Mouse (Mus musculus) liver, postnatal 0 days (tissue): Measurements from ENCODE around the gene Pard3b. TPM values are rescaled to one million over a fixed set of nuclear protein-coding genes. Genes with fewer than 3 reads are reported as not detected.

Experiments used
- ATAC-seq: fragments of 200-750 bp; cut with Nextera tagmentation; 2 replicates; pipeline ENCODE4 v1.8.0; 2017; ENCODE audit warnings: mild to moderate bottlenecking, moderate library complexity
- DNase-seq: peaks from one replicate; pipeline ENCODE4 v3.0.0-alpha.2; 2016
- H3K27ac ChIP-seq: fragments of 300-500 bp; sonication (generic); 2 replicates; pipeline ENCODE4 v1.5.1; 2014; ENCODE audit warnings: antibody characterized with exemption, moderate library complexity, mild to moderate bottlenecking, low read depth
- H3K27me3 ChIP-seq: fragments of 300-500 bp; sonication (generic); 2 replicates; pipeline ENCODE4 v1.6.1; 2014; ENCODE audit warnings: low read length, control low read depth, mixed read lengths; ENCODE audit not compliant: insufficient read depth
- H3K36me3 ChIP-seq: fragments of 300-500 bp; sonication (generic); replicated peaks from 2 replicates; pipeline ENCODE4 v1.6.1; 2014; ENCODE audit warnings: mild to moderate bottlenecking, control low read depth, low read length, moderate library complexity, mixed read lengths; ENCODE audit not compliant: insufficient read depth
- H3K4me1 ChIP-seq: fragments of 300-500 bp; sonication (generic); 2 replicates; pipeline ENCODE4 v1.6.1; 2014; ENCODE audit warnings: antibody characterized with exemption, mild to moderate bottlenecking, control low read depth; ENCODE audit not compliant: insufficient read depth
- H3K4me2 ChIP-seq: fragments of 300-500 bp; sonication (generic); 2 replicates; pipeline ENCODE4 v1.6.1; 2014; ENCODE audit warnings: low read depth, mild to moderate bottlenecking, low read length, moderate library complexity, mixed read lengths
- H3K4me3 ChIP-seq: fragments of 300-500 bp; sonication (generic); 2 replicates; pipeline ENCODE4 v1.5.1; 2014; ENCODE audit warnings: low read depth, low read length
- H3K9ac ChIP-seq: fragments of 300-500 bp; sonication (generic); replicated peaks from 2 replicates; pipeline ENCODE4 v1.6.1; 2014; ENCODE audit warnings: mild to moderate bottlenecking, moderate library complexity
- H3K9me3 ChIP-seq: fragments of 300-500 bp; sonication (generic); 2 replicates; pipeline ENCODE4 v1.6.1; 2016; ENCODE audit warnings: mild to moderate bottlenecking, control low read depth, low read length, mixed read lengths
- CTCF ChIP-seq: sonication (generic); IDR thresholded peaks from 2 replicates; pipeline ENCODE4 v1.5.1; 2016; ENCODE audit warnings: antibody characterized with exemption, low read depth
- EP300 ChIP-seq: IDR thresholded peaks from 2 replicates; pipeline ENCODE4 v1.6.1; 2016; ENCODE audit warnings: antibody characterized with exemption, low read depth, mild to moderate bottlenecking
- WGBS: fragments of 180-500 bp; shearing (Covaris S2); extraction: QIAGEN DNeasy Blood & Tissue Kit; methylation state at CpG from one replicate; pipeline ENCODE4 v1.1.7; 2014; ENCODE audit not compliant: insufficient replicate concordance; 5-methylcytosine and 5-hydroxymethylcytosine counted together
- polyA plus RNA-seq: library from polyadenylated mRNA; unstranded; fragments of >200 nt; fragmentation: Nextera tagmentation; extraction: Ambion mirVana; gene quantifications from 2 replicates; pipeline ENCODE4 v1.2.1, GENCODE M21; 2015

Gene Pard3b
- polyA plus RNA-seq, 1 experiment from 2014 or later: 2.8 TPM

DNA sequence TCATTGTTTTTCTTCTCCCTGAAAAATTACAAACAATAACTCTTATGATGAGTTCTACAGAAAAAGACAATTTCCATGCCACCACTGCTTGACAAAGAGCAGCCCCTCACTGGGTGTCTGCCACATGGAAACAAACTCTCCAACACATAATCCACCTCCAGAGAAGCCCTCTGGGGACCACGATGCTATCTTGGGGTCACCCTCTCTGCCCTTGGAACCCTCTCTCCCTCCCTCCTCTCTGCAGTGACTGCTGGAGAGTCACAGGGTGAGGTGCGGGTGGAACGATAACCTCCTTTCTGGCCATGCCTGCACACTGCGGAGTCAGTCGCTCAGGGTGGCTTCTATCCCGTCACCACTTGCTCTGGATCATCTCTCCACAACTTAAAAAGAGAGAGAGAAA, 996.6 kb downstream of the Pard3b start:
- 77% methylated on average over 6 of the region's 6 CpGs for WGBS
- no peaks in the 10 kb centered on the region for H3K9me3 ChIP-seq
- H3K4me3 ChIP-seq: no peak overlapping the region
- H3K4me1 ChIP-seq: no peaks in the 10 kb centered on the region
- DNase-seq (no peak), ATAC-seq (no peak)
- H3K27me3 ChIP-seq: no peaks in the 10 kb centered on the region
- no peaks in the 10 kb centered on the region for H3K36me3 ChIP-seq
- H3K27ac ChIP-seq: no peak overlapping the region
- H3K4me2 ChIP-seq: no peak overlapping the region
- no peak for TF ChIP-seq EP300
- H3K9ac ChIP-seq: no peak overlapping the region

DNA sequence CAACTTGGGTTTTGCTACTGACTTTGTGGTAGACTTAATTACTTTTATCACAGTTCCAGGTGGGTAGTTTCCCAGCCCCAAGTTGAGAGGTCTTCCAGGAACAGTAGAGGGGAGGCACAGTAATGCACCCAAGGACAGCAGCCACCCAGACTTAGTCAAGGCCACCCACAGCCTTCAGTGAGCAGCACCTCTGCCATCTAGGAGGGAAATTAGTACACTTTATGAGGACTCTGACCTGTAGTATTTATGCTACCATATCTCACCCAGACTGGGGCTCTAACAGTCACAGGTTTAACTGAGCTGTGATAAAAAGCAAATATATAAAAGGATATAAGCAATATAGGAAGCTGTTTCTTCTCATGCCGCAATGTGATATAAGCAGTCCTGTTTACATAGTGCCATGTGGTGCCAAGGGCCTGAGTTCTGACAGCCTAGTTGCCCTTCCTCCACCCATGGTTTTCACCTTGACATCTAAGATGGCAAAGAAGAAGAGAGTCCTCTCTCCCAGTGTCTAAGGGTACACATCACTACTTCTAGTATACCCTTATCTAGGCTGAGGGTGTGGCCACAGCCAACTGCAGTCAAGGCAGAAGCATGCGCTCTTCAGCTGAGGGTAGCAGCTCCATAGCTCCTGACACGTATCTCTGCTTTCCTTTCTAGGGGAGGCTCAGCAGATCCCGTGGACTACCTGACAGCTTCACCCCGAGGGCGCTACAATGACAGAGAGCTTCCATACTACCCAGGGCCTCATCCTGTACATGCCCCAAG, 998.5 kb downstream of the Pard3b start:
- Histone ChIP-seq H3K4me1 (no peaks in the 10 kb centered on the region), H3K27me3 (no peaks in the 10 kb centered on the region), H3K4me2 (no peak overlapping the region), H3K36me3 (no peaks in the 10 kb centered on the region), H3K9ac (no peak overlapping the region), H3K4me3 (no peak overlapping the region), H3K9me3 (no peaks in the 10 kb centered on the region), H3K27ac (no peak overlapping the region)
- WGBS: 82% methylated on average over 6 of the region's 6 CpGs
- ATAC-seq (no peak), DNase-seq (no peak)
- no peak for TF ChIP-seq CTCF
- no peak for TF ChIP-seq EP300

DNA sequence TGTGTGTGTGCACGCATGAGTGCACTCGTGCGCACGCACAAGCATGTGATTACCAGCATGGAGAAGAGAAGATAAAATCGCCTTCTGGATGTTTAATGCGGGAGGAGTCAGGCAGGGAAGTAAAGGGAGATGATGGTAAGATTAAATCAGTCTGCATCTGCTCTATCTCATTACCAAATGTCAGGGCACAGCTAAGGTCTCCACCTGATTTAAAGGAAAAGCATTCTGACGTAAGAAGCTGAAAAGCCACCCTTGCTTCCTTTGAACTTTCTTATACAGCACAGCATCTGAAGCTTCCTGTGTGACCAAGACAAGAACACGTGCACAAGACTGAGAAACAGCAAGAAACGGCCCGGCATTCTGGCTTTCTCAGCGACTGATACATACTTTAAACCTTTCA, 1000.4 kb downstream of the Pard3b start:
- Histone ChIP-seq H3K4me3 (no peak overlapping the region), H3K4me1 (no peaks in the 10 kb centered on the region), H3K27me3 (no peaks in the 10 kb centered on the region), H3K4me2 (no peak overlapping the region), H3K36me3 (no peaks in the 10 kb centered on the region), H3K9me3 (no peaks in the 10 kb centered on the region), H3K9ac (no peak overlapping the region), H3K27ac (no peak overlapping the region)
- ATAC-seq (no peak), DNase-seq (no peak)
- TF ChIP-seq CTCF (no peak), EP300 (no peak)
- WGBS: 67% methylated on average over 11 of the region's 11 CpGs

DNA sequence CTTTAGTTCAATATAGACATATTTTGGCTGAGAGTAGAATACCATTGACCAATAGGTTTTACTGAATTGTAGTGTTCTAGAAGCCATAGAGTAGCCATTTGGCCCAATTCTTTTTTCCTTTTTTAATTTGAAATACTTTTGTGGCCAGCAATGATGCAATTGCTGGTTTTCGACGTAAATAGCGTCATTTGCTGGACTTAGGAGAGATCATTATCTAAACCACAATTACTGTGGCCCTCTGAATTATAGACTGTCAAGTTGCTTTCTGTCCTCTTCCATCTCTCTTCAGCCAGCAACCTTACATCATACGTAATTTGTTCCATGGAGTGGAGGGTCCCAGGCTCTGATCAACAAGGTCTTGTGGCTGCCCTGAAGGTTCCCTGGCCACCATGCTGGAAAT, 1000.8 kb downstream of the Pard3b start:
- TF ChIP-seq EP300 (no peak), CTCF (no peak)
- DNase-seq (no peak), ATAC-seq (no peak)
- no peaks in the 10 kb centered on the region for H3K27me3 ChIP-seq
- no peaks in the 10 kb centered on the region for H3K36me3 ChIP-seq
- no peak overlapping the region for H3K4me3 ChIP-seq
- no peaks in the 10 kb centered on the region for H3K9me3 ChIP-seq
- no peak overlapping the region for H3K4me2 ChIP-seq
- no peak overlapping the region for H3K9ac ChIP-seq
- no peak overlapping the region for H3K27ac ChIP-seq
- no peaks in the 10 kb centered on the region for H3K4me1 ChIP-seq
- 56% methylated on average over 4 of the region's 4 CpGs for WGBS

DNA sequence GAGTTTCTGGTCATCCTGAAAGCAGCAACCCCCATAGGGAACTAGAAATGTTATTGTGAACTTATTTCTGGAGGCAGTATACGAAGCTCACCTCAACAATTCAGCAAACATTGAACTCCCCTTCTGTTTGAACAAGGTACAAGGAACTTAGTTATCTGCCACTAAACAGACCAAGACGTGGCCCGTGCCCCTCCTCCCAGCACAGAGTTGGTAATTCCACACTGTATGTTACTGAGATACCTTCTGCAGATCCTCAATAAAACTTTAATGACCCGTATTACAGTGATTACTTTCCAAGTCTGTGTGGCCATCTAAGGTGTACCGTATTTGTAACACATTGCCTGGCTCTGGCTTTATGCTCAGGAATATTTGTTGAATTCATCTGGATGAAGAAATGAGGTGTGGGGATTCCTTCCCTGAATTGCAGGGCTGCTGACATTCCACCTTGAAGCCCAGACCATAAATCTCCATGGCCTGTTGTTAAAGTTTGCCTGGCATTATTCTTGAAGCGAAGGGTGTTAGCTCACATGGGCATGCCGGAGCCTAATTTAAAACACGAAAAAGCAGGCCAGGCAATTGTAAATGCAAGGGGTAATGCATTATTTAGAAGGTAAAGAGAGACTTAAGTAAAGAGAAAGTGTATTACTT, 1006.1 kb downstream of the Pard3b start:
- TF ChIP-seq CTCF: no peak
- TF ChIP-seq EP300: no peak
- ATAC-seq: no peak
- H3K4me1 ChIP-seq: no peaks in the 10 kb centered on the region
- no peaks in the 10 kb centered on the region for H3K9me3 ChIP-seq
- no peaks in the 10 kb centered on the region for H3K27me3 ChIP-seq
- H3K4me3 ChIP-seq: no peak overlapping the region
- H3K27ac ChIP-seq: no peak overlapping the region
- H3K9ac ChIP-seq: no peak overlapping the region
- no peak for DNase-seq
- WGBS: 76% methylated on average over 8 of the region's 8 CpGs
- H3K36me3 ChIP-seq: no peaks in the 10 kb centered on the region
- no peak overlapping the region for H3K4me2 ChIP-seq

DNA sequence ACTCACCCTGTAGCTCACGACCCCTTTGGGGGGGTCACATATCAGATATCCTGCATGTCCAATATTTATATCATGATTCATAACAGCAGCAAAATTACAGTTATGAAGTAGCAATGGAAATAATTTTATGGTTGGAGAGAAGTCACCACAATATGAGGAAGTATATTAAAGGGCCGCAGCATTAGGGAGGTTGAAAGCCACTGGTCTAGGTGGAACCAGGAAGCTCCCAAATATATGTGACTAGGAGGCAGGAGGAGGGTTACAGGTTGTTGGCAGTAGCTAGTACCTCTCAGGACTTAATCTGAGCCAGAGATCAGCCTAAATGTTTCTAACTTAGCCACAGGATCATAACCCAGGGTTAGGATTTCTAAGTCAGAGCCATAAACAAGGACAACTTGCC, 1008.2 kb downstream of the Pard3b start:
- ATAC-seq (no peak), DNase-seq (no peak)
- no peaks in the 10 kb centered on the region for H3K36me3 ChIP-seq
- no peak overlapping the region for H3K27ac ChIP-seq
- TF ChIP-seq CTCF (no peak), EP300 (no peak)
- H3K4me1 ChIP-seq: no peaks in the 10 kb centered on the region
- H3K9ac ChIP-seq: no peak overlapping the region
- H3K9me3 ChIP-seq: no peaks in the 10 kb centered on the region
- H3K4me3 ChIP-seq: no peak overlapping the region
- WGBS: 58% methylated on average over 2 of the region's 2 CpGs
- H3K27me3 ChIP-seq: no peaks in the 10 kb centered on the region
- no peak overlapping the region for H3K4me2 ChIP-seq
